Mouse (Mus musculus) hindbrain, embryonic 10.5 days (tissue): ENCODE measurements at regions not wholly inside any gene's neighbourhood (a gene's known extent, or its start where the extent isn't known, plus 50 kb on each side); places are given as distances from the start of the nearest gene placed in this dataset.

ENCODE experiments used
- DNase-seq: peaks from one replicate; pipeline ENCODE4 v3.0.0-alpha.2; 2017; ENCODE audit warnings: low spot score
- H3K27ac ChIP-seq: fragments of 300-500 bp; sonication (generic); 2 replicates; pipeline ENCODE4 v1.5.1; 2016; ENCODE audit warnings: mild to moderate bottlenecking, moderate library complexity
- H3K27me3 ChIP-seq: fragments of 300-500 bp; sonication (generic); 2 replicates; pipeline ENCODE4 v1.6.1; 2016; ENCODE audit warnings: mild to moderate bottlenecking; ENCODE audit not compliant: poor library complexity, insufficient read depth, severe bottlenecking
- H3K36me3 ChIP-seq: fragments of 300-500 bp; sonication (generic); 2 replicates; pipeline ENCODE4 v1.6.1; 2016; ENCODE audit warnings: mild to moderate bottlenecking, moderate library complexity
- H3K4me1 ChIP-seq: fragments of 300-500 bp; sonication (generic); replicated peaks from 2 replicates; pipeline ENCODE4 v1.6.1; 2016; ENCODE audit warnings: mild to moderate bottlenecking
- H3K4me3 ChIP-seq: fragments of 300-500 bp; sonication (generic); 2 replicates; pipeline ENCODE4 v1.5.1; 2016; ENCODE audit warnings: mild to moderate bottlenecking, moderate library complexity
- H3K9me3 ChIP-seq: fragments of 300-500 bp; sonication (generic); 2 replicates; pipeline ENCODE4 v1.6.1; 2016; ENCODE audit warnings: mild to moderate bottlenecking, moderate library complexity
- WGBS: fragments of 180-500 bp; shearing (Covaris S2); methylation state at CpG from one replicate; pipeline ENCODE4 v1.1.7; 2016; 5-methylcytosine and 5-hydroxymethylcytosine counted together

DNA sequence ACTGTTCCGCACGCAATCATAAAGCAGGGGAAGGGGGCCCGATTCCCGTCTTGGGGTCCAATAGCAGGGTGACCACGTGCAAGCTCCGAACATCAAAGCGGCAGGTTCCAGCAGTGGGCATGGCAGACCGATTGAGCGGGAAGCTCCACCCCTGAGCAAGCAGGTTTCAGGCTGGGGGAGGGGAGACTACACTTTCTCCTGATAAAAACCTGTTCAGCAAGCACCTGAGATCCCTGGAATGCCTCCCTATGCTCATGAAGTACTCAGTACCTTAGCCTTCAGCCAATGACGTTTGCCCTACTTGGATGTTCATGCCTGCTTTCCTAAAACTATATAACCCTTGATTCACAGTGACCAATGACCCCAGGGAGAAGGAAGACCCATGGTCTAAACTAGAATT is 83.7 kb upstream of the Rorb start:
- Histone ChIP-seq H3K4me3 (no peak overlapping the region), H3K9me3 (no peaks in the 10 kb centered on the region), H3K4me1 (0 out of 2 replicates have a peak, but pooled peaks cover 6% of the 10 kb centered on the region), H3K36me3 (no peaks in the 10 kb centered on the region), H3K27me3 (no peaks in the 10 kb centered on the region), H3K27ac (no peak overlapping the region)
- DNase-seq = no peak
- 40% methylated on average over 10 of the region's 10 CpGs for WGBS

DNA sequence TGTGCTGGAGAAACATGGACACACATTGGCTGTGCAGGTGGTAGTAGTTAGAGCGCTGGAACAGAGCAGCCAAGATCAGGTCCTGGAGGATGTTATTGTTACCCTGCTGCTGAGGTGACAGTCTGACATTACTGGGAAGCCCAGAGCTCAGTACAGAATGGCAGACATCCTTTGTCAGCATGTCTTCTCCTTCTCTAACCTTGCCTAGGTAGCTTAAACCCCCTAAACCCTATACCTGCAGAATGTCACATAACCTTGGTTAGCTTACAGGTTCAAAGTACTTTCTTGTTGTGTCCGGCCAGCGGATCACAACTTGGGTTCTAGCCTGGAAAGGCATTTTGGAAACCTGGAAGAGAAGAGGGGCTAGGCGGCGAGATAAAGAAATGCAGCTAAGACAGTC is 83.3 kb upstream of the Rorb start:
- no peak overlapping the region for H3K4me3 ChIP-seq
- no peaks in the 10 kb centered on the region for H3K27me3 ChIP-seq
- H3K36me3 ChIP-seq = no peaks in the 10 kb centered on the region
- 70% methylated on average over 5 of the region's 5 CpGs for WGBS
- 0 out of 2 replicates have a peak, but pooled peaks cover 2% of the 10 kb centered on the region for H3K4me1 ChIP-seq
- H3K27ac ChIP-seq = no peak overlapping the region
- no peak for DNase-seq
- no peaks in the 10 kb centered on the region for H3K9me3 ChIP-seq

DNA sequence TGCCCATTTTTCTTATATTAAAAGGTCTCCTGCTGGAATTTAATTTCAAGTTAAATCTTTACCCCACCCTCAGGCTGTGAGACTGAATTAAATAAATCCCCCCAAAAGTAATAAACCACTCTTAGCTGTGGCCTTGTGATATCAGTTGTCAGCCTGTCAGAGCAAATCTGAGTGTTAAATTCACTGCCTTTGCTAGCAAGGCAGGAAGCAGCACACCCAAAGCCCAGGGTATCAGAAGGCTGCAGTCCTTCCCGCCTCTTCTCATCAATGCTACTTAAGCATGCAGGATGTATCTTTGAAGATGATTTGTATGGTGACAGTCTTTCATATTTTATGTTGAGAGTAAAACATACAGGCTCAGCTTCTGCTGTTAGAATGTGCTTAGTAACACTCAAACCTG is 61.8 kb upstream of the Rorb start:
- no peak for DNase-seq
- 74% methylated on average over 1 of the region's 1 CpGs for WGBS
- H3K27ac ChIP-seq = no peak overlapping the region
- no peak overlapping the region for H3K4me3 ChIP-seq
- H3K4me1 ChIP-seq = no peaks in the 10 kb centered on the region
- no peaks in the 10 kb centered on the region for H3K9me3 ChIP-seq
- H3K27me3 ChIP-seq = no peaks in the 10 kb centered on the region
- no peaks in the 10 kb centered on the region for H3K36me3 ChIP-seq

DNA sequence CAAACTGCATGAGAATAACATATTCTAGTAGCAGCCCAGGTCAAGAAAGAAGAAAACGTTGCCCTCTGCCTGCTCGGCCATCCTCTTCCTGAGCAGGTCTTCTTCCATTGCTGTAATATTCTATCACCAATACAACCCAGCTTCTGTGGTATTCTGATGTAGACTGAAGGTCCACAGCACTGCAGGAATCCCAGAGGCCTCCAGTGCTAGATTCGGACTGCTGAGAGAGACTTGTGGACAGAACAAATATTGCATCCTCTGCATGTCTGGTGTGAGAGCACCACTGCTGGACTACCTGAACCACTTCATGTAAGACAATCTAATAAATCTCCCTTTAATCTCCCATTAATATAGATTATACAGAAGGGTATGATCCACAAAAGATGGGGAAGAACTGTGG is 59.8 kb upstream of the Rorb start:
- H3K4me3 ChIP-seq = no peak overlapping the region
- H3K27me3 ChIP-seq = no peaks in the 10 kb centered on the region
- no peaks in the 10 kb centered on the region for H3K9me3 ChIP-seq
- H3K36me3 ChIP-seq = no peaks in the 10 kb centered on the region
- H3K27ac ChIP-seq = no peak overlapping the region
- no peaks in the 10 kb centered on the region for H3K4me1 ChIP-seq
- no peak for DNase-seq
- 85% methylated on average over 3 of the region's 3 CpGs for WGBS
